Mouse (Mus musculus): ENCODE measurements around the gene Atoh8. TPM values are rescaled to one million over a fixed set of nuclear protein-coding genes. Genes with fewer than 3 reads are reported as not detected.

Atoh8 gene
- polyA plus RNA-seq, 2 experiments: 0.48 to 0.53 TPM

- ATAC-seq (ENCODE audit: insufficient read depth) (no peak), DNase-seq (ENCODE audit: low read depth in 3 of 3, low spot score in 3 of 3) (no peak)
- no peak overlapping the region for H3K4me2 ChIP-seq (ENCODE audit: low read depth)
- 19% methylated on average over 1 of the region's 1 CpGs for WGBS (ENCODE audit: insufficient replicate concordance)
- no peaks in the 10 kb centered on the region for H3K36me3 ChIP-seq (replicated peaks; ENCODE audit: control insufficient read depth, insufficient read depth, low read depth)
- no peaks in the 10 kb centered on the region for H3K9me3 ChIP-seq (ENCODE audit: control insufficient read depth, low read length)
- H3K9ac ChIP-seq (replicated peaks): no peak overlapping the region
- H3K27me3 ChIP-seq (ENCODE audit: control insufficient read depth, insufficient read depth, low read length): no peaks in the 10 kb centered on the region
- no peak overlapping the region for H3K27ac ChIP-seq
- H3K4me3 ChIP-seq (ENCODE audit: insufficient read depth in 1 of 2, low read depth in 2 of 2, low read length in 2 of 2): no peak overlapping the region
- 0 out of 4 replicates have a peak, but pooled peaks cover 0 to 2% of the 10 kb centered on the region in 2 experiments for H3K4me1 ChIP-seq (replicated peaks; ENCODE audit: control insufficient read depth in 2 of 2, insufficient read depth in 2 of 2, low read length in 1 of 2)
- TF ChIP-seq EP300 (IDR thresholded peaks at IDR 0.05; ENCODE audit: low read depth) (no peak), CTCF (IDR thresholded peaks at IDR 0.05; ENCODE audit: low read depth) (no peak)
Measured at GRCm38 (mm10) chr6:72173350-72173749, 62.0 kb downstream of the Atoh8 start.

- Histone ChIP-seq H3K9ac (replicated peaks) (no peak overlapping the region), H3K9me3 (ENCODE audit: control insufficient read depth, low read length) (no peaks in the 10 kb centered on the region), H3K4me2 (ENCODE audit: low read depth) (no peak overlapping the region), H3K27ac (no peak overlapping the region), H3K4me1 (replicated peaks; ENCODE audit: control insufficient read depth in 2 of 2, insufficient read depth in 2 of 2, low read length in 1 of 2) (0 out of 4 replicates have a peak, but pooled peaks cover 0 to 2% of the 10 kb centered on the region in 2 experiments), H3K27me3 (ENCODE audit: control insufficient read depth, insufficient read depth, low read length) (no peaks in the 10 kb centered on the region), H3K36me3 (replicated peaks; ENCODE audit: control insufficient read depth, insufficient read depth, low read depth) (no peaks in the 10 kb centered on the region), H3K4me3 (ENCODE audit: insufficient read depth in 1 of 2, low read depth in 2 of 2, low read length in 2 of 2) (no peak overlapping the region)
- TF ChIP-seq EP300 (IDR thresholded peaks at IDR 0.05; ENCODE audit: low read depth): no peak
- TF ChIP-seq CTCF (IDR thresholded peaks at IDR 0.05; ENCODE audit: low read depth): no peak
- ATAC-seq (ENCODE audit: insufficient read depth): no peak
- DNase-seq (ENCODE audit: low read depth in 3 of 3, low spot score in 3 of 3): no peak
- WGBS (ENCODE audit: insufficient replicate concordance): 69% methylated on average over 3 of the region's 3 CpGs
Measured at GRCm38 (mm10) chr6:72171391-72171790, 64.0 kb downstream of the Atoh8 start.

GRCm38 (mm10) chr6:72165907-72166306 lies 69.5 kb downstream of the Atoh8 start:
- Histone ChIP-seq H3K4me1 (replicated peaks; ENCODE audit: control insufficient read depth in 2 of 2, insufficient read depth in 2 of 2, low read length in 1 of 2) (peaks cover 0 to 15% of the 10 kb centered on the region in 2 experiments; a peak in 2 of 4 replicates), H3K27me3 (ENCODE audit: control insufficient read depth, insufficient read depth, low read length) (no peaks in the 10 kb centered on the region), H3K36me3 (replicated peaks; ENCODE audit: control insufficient read depth, insufficient read depth, low read depth) (no peaks in the 10 kb centered on the region), H3K4me2 (ENCODE audit: low read depth) (no peak overlapping the region), H3K9ac (replicated peaks) (no peak overlapping the region), H3K27ac (no peak overlapping the region), H3K4me3 (ENCODE audit: insufficient read depth in 1 of 2, low read depth in 2 of 2, low read length in 2 of 2) (no peak overlapping the region), H3K9me3 (ENCODE audit: control insufficient read depth, low read length) (no peaks in the 10 kb centered on the region)
- ATAC-seq (ENCODE audit: insufficient read depth) (no peak), DNase-seq (ENCODE audit: low read depth in 3 of 3, low spot score in 3 of 3) (no peak)
- WGBS (ENCODE audit: insufficient replicate concordance): 52% methylated on average over 2 of the region's 2 CpGs
- TF ChIP-seq EP300 (IDR thresholded peaks at IDR 0.05; ENCODE audit: low read depth) (no peak), CTCF (IDR thresholded peaks at IDR 0.05; ENCODE audit: low read depth) (no peak)

DNA sequence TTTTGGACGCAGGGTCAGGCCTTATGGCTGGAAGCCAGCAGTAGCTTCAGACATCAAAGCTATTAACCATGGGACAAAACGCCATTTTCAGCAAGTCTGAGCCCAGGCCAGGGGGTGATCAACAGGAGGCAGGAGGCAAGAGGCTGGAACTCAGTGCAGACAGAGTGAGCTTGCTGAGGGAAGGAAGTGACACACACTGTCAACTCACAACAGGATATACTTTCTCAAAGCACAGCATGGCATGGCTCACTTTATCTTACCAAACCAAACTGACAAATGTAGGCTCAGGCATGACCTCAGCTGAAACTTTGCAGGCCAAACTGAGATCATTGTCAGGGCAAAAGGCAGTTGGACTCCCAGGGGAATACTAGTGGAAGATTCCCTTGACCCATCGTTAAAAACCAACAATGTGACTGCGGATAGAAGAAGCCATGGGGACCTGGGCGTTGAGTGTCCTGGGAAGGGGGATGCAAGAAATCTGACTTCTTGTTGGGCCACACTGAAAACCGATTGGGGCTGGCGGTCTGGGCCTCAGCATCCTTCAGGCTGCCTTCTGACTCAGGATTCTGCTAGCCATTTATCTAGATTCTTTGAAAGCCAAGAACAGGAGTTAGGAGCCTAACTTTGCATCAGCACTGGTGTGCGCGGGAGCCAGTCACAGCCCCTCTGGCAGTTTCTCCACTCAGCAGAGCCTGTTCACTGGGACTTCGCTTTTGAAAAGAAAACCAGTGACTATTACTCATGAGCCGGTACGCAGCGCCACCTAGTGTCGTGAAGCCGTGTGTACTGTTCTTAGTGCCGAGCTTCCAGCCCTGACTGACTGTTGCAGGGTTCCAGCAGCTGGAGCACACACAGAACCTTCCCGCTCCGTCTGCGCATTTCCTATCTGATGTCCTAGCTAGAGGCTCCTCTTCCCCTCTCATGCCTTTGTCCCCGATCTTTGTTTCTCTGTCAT lies 70.8 kb downstream of the Atoh8 start:
- ATAC-seq (ENCODE audit: insufficient read depth) (peak; percentile 57; the same call in 1 of the 2 replicates), DNase-seq (ENCODE audit: low read depth in 3 of 3, low spot score in 3 of 3) (peak; percentile 61 to 68 (median 64))
- Histone ChIP-seq H3K4me3 (ENCODE audit: insufficient read depth in 1 of 2, low read depth in 2 of 2, low read length in 2 of 2) (no peak overlapping the region), H3K4me1 (replicated peaks; ENCODE audit: control insufficient read depth in 2 of 2, insufficient read depth in 2 of 2, low read length in 1 of 2) (peaks cover 0 to 17% of the 10 kb centered on the region in 2 experiments; a peak in 2 of 4 replicates), H3K9ac (replicated peaks) (no peak overlapping the region), H3K27ac (no peak overlapping the region), H3K27me3 (ENCODE audit: control insufficient read depth, insufficient read depth, low read length) (no peaks in the 10 kb centered on the region), H3K4me2 (ENCODE audit: low read depth) (no peak overlapping the region), H3K36me3 (replicated peaks; ENCODE audit: control insufficient read depth, insufficient read depth, low read depth) (no peaks in the 10 kb centered on the region), H3K9me3 (ENCODE audit: control insufficient read depth, low read length) (no peaks in the 10 kb centered on the region)
- TF ChIP-seq CTCF (IDR thresholded peaks at IDR 0.05; ENCODE audit: low read depth): peak; percentile 96
- TF ChIP-seq EP300 (IDR thresholded peaks at IDR 0.05; ENCODE audit: low read depth): no peak
- WGBS (ENCODE audit: insufficient replicate concordance): 15% methylated on average over 20 of the region's 20 CpGs

Measured in liver, embryonic 14.5 days (tissue).